Mouse (Mus musculus) G1E-ER4 (cell line): ENCODE measurements around the gene Ddx27. TPM values are rescaled to one million over a fixed set of nuclear protein-coding genes. Genes with fewer than 3 reads are reported as not detected.
A peak's percentile ranks its signal among the peaks of the same experiment; 100 is the strongest.

Experiments
- GATA1 ChIP-seq: IDR thresholded peaks from one replicate; pipeline ENCODE4 v1.8.0; 2012; ENCODE audit warnings: low read length, inconsistent platforms
- polyA plus RNA-seq: library from polyadenylated mRNA; stranded (reverse); fragments of >175 nt; gene quantifications from 2 replicates; pipeline ENCODE4 v1.2.3, GENCODE M21; 2012

The Ddx27 gene
- polyA plus RNA-seq, 1 experiment, result 124 TPM

DNA sequence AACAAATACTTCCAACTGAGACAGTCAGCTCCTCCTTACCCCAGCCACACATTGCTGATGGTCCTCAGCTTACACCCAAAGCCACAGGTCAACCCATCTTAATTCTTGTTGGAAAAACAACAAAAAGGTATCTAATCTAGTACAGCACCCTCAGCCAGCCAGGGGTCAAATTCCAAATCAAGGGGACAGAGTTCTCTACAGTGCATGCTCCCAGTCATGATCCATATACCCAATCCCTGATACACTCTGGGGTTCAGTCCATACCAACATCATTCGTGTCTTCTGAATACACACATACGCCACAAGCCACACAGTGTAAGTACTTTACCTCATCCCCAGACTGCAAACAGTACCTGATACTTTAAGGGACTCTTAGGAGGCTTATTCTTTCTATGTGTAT, 8.6 kb upstream of the Ddx27 start:
- TF ChIP-seq GATA1, result no peak

DNA sequence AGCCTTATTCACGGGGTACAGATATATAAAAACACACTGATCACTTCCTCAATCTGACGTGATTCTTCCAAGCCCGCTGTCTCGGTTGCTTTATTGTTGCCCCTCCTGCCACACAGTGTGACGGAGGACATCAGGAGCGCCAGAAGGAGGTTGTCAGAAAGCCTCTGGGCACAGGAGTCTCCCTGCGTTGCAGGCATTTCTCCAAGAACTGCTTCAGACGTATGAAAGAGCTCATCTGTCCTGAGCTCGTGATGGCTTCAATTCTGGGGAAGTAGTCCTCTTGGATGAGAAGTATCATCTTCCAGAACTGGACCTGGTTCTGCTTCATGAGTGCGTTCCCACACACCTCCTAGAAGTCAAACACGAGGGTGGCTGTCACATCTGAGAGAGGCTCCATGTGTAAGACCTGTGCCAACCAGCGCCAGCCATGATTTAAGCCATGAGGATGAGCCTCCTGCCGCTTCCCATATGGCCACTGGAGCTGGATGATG, 7.9 kb upstream of the Ddx27 start:
- no peak for TF ChIP-seq GATA1

DNA sequence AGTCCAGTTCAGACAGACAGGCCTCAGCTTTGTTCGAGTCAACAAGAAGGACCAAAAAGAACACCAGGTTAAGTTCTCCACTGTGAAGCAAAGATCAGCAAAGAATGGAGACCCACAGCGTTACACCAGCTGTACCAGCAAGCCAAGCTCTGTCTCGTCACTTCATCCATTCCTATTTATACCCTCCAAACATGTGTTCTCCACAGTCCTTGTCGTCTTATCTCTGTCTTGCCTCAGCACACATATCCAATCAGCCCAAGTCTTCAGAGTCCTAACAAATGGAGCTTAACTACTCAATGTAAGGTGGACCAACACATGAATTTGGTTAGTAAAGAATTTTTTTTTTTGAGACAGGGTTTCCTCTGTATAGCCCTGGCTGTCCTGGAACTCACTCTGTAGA, 5.5 kb upstream of the Ddx27 start:
- no peak for TF ChIP-seq GATA1

DNA sequence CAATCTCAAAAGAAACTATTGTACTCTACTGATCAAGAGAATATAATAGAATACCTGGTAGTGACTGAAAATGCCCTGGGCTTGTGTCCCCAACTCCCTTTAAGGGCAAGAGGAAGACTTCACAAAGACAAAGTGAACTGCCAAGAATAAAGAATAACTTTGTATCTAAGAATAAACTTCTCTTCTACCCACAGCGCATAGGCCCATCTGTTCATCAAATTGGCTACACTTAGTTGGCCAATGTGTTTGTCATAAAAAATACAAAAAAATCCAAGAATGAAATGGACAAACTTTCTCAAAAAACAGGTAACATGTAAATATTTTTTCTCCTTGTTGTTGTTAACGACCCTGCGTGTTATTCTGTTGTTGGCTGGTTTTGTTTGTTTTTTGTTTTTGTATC, 4.4 kb upstream of the Ddx27 start:
- no peak for TF ChIP-seq GATA1

DNA sequence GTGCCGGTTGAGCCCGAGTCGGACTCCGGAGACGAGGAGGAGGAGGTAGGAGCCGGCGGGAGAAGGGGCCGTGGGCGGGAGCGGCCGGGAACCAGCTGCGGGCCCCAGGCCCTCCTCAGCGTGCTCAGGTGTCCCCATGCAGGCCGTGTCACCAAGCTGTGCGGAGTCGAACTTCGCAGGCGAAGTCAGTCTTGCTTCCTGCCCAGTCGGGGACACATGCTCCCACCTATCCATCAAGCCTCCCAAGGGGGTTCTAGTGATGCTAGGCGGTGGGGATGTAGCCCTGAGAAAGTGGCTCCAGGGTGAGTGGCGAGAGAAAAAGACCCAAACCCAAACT, 357 bp downstream of the Ddx27 start:
- no peak for TF ChIP-seq GATA1

- TF ChIP-seq GATA1, result no peak
Measured at GRCm38 (mm10) chr2:167019396-167019795, 4.4 kb downstream of the Ddx27 start.

DNA sequence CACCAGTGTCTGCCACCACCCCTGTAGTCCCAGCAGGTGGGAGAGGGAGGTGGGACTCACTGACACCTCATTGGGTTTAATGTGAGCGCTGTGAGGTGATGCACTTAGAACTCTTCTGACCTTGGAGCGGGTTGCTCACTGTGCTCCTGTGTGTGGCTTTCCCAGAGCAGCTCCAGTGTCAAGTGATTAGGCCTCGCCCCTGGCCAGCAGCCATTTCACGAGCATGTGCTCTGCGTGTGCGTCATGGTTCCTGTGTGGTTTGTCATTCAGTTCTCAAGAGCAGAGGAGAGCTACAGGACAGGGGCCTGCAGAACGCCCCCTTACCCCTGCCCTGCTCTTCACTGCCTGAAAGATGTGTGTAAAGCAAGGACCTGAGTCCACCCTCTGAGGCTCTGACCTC, 13.6 kb downstream of the Ddx27 start:
- no peak for TF ChIP-seq GATA1

DNA sequence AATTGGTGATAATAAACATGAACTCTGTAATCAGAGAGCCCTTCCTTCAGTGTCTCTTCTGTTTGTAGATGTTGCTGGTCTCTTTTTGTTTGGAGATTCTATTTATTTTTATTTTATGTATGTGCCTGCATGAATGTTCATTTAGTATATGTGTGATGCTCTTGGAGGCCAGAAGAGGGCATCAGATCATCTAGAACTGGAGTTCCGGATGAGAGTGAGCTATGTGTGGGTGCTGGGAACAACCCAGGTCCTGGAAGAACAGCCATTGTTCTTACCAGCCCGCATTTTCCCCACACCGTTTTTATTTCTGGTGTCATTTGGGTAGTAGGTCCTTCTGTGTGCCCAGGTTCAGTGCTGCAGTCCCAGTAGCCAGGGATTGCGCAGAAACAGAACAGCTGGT, 15.5 kb downstream of the Ddx27 start:
- TF ChIP-seq GATA1, result no peak

- no peak for TF ChIP-seq GATA1
Measured at GRCm38 (mm10) chr2:167037710-167038109, 22.7 kb downstream of the Ddx27 start.

DNA sequence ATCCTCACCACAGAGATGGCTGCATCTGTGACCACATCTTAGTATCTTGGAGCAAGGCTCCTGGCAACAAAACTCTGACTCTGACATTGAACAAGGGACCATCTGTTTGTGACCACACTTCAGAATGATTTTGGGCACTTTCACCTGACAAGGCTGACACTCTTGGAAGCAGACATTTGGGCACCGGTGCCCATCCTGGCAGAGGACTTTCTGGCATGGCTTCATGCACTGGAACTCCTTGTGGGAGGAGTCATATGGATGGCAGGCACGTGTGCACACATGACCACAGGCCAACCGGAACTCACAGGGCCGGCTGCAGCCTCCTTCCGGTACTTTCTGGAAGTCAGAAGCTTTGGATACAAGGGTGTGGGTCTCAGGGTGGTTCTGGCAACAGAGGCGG, 23.3 kb downstream of the Ddx27 start:
- no peak for TF ChIP-seq GATA1

- TF ChIP-seq GATA1, result no peak
Measured at GRCm38 (mm10) chr2:167038716-167039115, 23.7 kb downstream of the Ddx27 start.

DNA sequence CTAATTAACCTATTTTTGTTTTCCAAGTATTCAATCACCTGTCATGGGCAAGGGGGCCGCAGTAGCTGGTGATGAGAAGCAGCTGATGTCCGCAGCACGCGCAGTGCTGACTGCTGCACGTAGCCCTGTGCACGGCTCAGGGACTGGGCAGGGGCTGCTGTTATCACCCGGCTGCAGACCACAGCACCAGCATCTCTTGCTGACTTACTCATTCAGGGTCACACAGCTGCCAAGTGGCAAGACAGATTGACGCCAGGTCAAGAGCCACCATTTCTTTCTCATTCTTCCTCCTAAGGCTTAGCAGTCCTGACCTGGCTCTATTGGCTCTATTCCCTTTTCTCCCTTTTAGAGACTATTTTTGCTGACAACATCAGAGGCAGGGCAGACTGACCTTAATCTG, 24.4 kb downstream of the Ddx27 start:
- no peak for TF ChIP-seq GATA1

- TF ChIP-seq GATA1, result peak; percentile 100
Measured at GRCm38 (mm10) chr2:167043400-167044121, 28.6 kb downstream of the Ddx27 start.

- no peak for TF ChIP-seq GATA1
Measured at GRCm38 (mm10) chr2:167048223-167048622, 33.2 kb downstream of the Ddx27 start.

- no peak for TF ChIP-seq GATA1
Measured at GRCm38 (mm10) chr2:167048698-167049358, 33.8 kb downstream of the Ddx27 start.

DNA sequence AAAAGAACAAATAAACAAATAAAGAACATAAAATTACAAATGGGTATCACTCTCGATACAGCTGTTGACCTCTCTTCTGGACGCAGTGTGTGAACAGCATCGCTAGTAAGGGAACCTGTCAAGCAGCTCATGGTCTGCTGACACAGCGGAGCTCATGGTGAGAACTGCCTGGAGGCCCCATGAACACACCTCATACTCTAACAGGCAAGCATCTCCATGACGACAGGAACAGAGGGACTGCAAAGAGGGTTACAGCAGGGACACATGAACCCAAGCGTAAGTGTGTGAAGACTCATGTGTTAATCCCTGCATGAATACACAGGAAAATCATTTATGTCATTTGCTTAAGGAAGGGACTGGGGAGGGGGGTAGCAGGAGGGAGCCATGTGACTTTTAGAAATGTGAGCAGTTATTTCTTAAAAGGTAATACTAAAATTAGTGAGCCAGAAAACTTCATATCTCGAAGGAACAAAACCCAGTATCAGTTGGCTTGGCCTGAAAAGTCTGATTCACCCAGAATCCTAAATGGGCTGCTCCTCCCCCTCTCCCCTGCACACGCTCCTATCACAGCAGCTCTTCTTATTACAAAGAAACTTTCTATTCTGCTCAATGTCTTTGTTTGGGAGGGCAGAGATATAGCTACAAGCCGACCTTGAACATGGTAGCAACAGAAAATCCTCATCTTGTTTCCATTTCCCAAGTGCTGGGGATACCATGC, 38.3 kb downstream of the Ddx27 start:
- no peak for TF ChIP-seq GATA1

DNA sequence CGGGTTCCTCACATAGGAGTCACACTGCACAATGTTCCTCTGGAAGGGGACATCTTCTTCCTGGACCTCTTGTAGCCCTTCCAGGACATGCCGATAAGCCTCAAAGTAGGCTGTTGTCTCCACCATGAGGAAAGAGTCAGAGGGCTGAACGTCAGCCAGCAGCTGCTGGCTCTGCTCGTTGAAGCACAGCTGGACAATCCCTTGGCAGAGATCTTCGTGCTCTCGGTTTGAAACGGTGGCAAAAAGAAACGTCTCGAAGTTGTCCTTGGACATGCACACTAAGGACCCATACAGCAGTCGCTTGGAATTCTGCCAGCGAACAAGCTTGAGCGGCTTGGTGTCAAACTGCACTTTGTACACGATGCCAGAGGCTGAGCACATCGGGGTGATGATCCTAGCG, 40.4 kb downstream of the Ddx27 start:
- no peak for TF ChIP-seq GATA1
